Mouse (Mus musculus): ENCODE results near the gene 1300017J02Rik. TPM values are rescaled to one million over a fixed set of nuclear protein-coding genes. Genes with fewer than 3 reads are reported as not detected.
A peak's percentile ranks its signal among the peaks of the same experiment; 100 is the strongest.
"Not testable (repeated sequence)": the region's sequence is repeated elsewhere in the genome, so short reads cannot be mapped to it uniquely, and the experiment has no call there.

The 1300017J02Rik gene
- polyA plus RNA-seq (2012; ENCODE audit: insufficient read depth, insufficient read length, missing spikeins) = not detected in 2 replicates

- Histone ChIP-seq H3K4me3 (ENCODE audit: insufficient read depth, low read depth, low read length) (peak within 1 kb of the TSS; percentile 97), H3K27ac (replicated peaks; ENCODE audit: low read depth, low read length) (peak within 1 kb of the TSS; percentile 93), H3K4me1 (ENCODE audit: control insufficient read depth, insufficient read depth, insufficient read length, low read length) (no peaks in the 10 kb centered on the region)
Measured at GRCm38 (mm10) chr9:103304927-103305326, at the start of gene 1300017J02Rik, which contains the start of gene Topbp1. 1300017J02Rik (minus strand) TSS chr9:103305082. Topbp1 (plus strand) TSS chr9:103305215.

- H3K4me3 ChIP-seq (ENCODE audit: insufficient read depth, low read depth, low read length); H3K27ac ChIP-seq (replicated peaks; ENCODE audit: low read depth, low read length); H3K4me1 ChIP-seq (ENCODE audit: control insufficient read depth, insufficient read depth, insufficient read length, low read length): not testable (repeated sequence)
Measured at GRCm38 (mm10) chr9:103353500-103354260, 48.8 kb upstream of the 1300017J02Rik start.

- no peak overlapping the region for H3K4me3 ChIP-seq (ENCODE audit: insufficient read depth, low read depth, low read length)
- H3K4me1 ChIP-seq (ENCODE audit: control insufficient read depth, insufficient read depth, insufficient read length, low read length) = peaks cover 3% of the 10 kb centered on the region; the same call in 1 of the 2 replicates
- H3K27ac ChIP-seq (replicated peaks; ENCODE audit: low read depth, low read length) = no peak overlapping the region
Measured at GRCm38 (mm10) chr9:103348791-103349190, 43.9 kb upstream of the 1300017J02Rik start.

- peaks cover 3% of the 10 kb centered on the region; the same call in 1 of the 2 replicates for H3K4me1 ChIP-seq (ENCODE audit: control insufficient read depth, insufficient read depth, insufficient read length, low read length)
- H3K27ac ChIP-seq (replicated peaks; ENCODE audit: low read depth, low read length) = no peak overlapping the region
- no peak overlapping the region for H3K4me3 ChIP-seq (ENCODE audit: insufficient read depth, low read depth, low read length)
Measured at GRCm38 (mm10) chr9:103347996-103348490, 43.2 kb upstream of the 1300017J02Rik start.

GRCm38 (mm10) chr9:103347045-103347444, 42.2 kb upstream of the 1300017J02Rik start:
- Histone ChIP-seq H3K27ac (replicated peaks; ENCODE audit: low read depth, low read length) (no peak overlapping the region), H3K4me1 (ENCODE audit: control insufficient read depth, insufficient read depth, insufficient read length, low read length) (peaks cover 3% of the 10 kb centered on the region; the same call in 1 of the 2 replicates), H3K4me3 (ENCODE audit: insufficient read depth, low read depth, low read length) (no peak overlapping the region)

- no peaks in the 10 kb centered on the region for H3K4me1 ChIP-seq (ENCODE audit: control insufficient read depth, insufficient read depth, insufficient read length, low read length)
- H3K4me3 ChIP-seq (ENCODE audit: insufficient read depth, low read depth, low read length) = no peak overlapping the region
- no peak overlapping the region for H3K27ac ChIP-seq (replicated peaks; ENCODE audit: low read depth, low read length)
Measured at GRCm38 (mm10) chr9:103336912-103337311, 32.0 kb upstream of the 1300017J02Rik start.

GRCm38 (mm10) chr9:103332663-103333062, 27.8 kb upstream of the 1300017J02Rik start:
- H3K4me3 ChIP-seq (ENCODE audit: insufficient read depth, low read depth, low read length) = no peak overlapping the region
- no peaks in the 10 kb centered on the region for H3K4me1 ChIP-seq (ENCODE audit: control insufficient read depth, insufficient read depth, insufficient read length, low read length)
- no peak overlapping the region for H3K27ac ChIP-seq (replicated peaks; ENCODE audit: low read depth, low read length)

GRCm38 (mm10) chr9:103326449-103326848, 21.6 kb upstream of the 1300017J02Rik start:
- Histone ChIP-seq H3K4me3 (ENCODE audit: insufficient read depth, low read depth, low read length) (no peak overlapping the region), H3K27ac (replicated peaks; ENCODE audit: low read depth, low read length) (no peak overlapping the region), H3K4me1 (ENCODE audit: control insufficient read depth, insufficient read depth, insufficient read length, low read length) (no peaks in the 10 kb centered on the region)

GRCm38 (mm10) chr9:103324678-103325077, 19.8 kb upstream of the 1300017J02Rik start:
- no peak overlapping the region for H3K27ac ChIP-seq (replicated peaks; ENCODE audit: low read depth, low read length)
- H3K4me3 ChIP-seq (ENCODE audit: insufficient read depth, low read depth, low read length) = no peak overlapping the region
- no peaks in the 10 kb centered on the region for H3K4me1 ChIP-seq (ENCODE audit: control insufficient read depth, insufficient read depth, insufficient read length, low read length)

- no peak overlapping the region for H3K4me3 ChIP-seq (ENCODE audit: insufficient read depth, low read depth, low read length)
- H3K27ac ChIP-seq (replicated peaks; ENCODE audit: low read depth, low read length) = no peak overlapping the region
- no peaks in the 10 kb centered on the region for H3K4me1 ChIP-seq (ENCODE audit: control insufficient read depth, insufficient read depth, insufficient read length, low read length)
Measured at GRCm38 (mm10) chr9:103309832-103310231, 5.0 kb upstream of the 1300017J02Rik start.

GRCm38 (mm10) chr9:103305332-103306041, 605 bp upstream of the 1300017J02Rik start:
- H3K27ac ChIP-seq (replicated peaks; ENCODE audit: low read depth, low read length) = no peak overlapping the region

GRCm38 (mm10) chr9:103302666-103303065, 2.2 kb downstream of the 1300017J02Rik start:
- no peaks in the 10 kb centered on the region for H3K4me1 ChIP-seq (ENCODE audit: control insufficient read depth, insufficient read depth, insufficient read length, low read length)
- no peak overlapping the region for H3K4me3 ChIP-seq (ENCODE audit: insufficient read depth, low read depth, low read length)
- no peak overlapping the region for H3K27ac ChIP-seq (replicated peaks; ENCODE audit: low read depth, low read length)

More at GRCm38 (mm10) chr9:103305332-103306041, 605 bp upstream of the 1300017J02Rik start:
- H3K4me1 ChIP-seq (ENCODE audit: control insufficient read depth, insufficient read depth, insufficient read length, low read length) = no peaks in the 10 kb centered on the region
- H3K4me3 ChIP-seq (ENCODE audit: insufficient read depth, low read depth, low read length) = peak overlapping the region; percentile 74

- Histone ChIP-seq H3K4me1 (ENCODE audit: control insufficient read depth, insufficient read depth, insufficient read length, low read length) (no peaks in the 10 kb centered on the region), H3K4me3 (ENCODE audit: insufficient read depth, low read depth, low read length) (no peak overlapping the region), H3K27ac (replicated peaks; ENCODE audit: low read depth, low read length) (no peak overlapping the region)
Measured at GRCm38 (mm10) chr9:103302239-103302638, 2.6 kb downstream of the 1300017J02Rik start.

GRCm38 (mm10) chr9:103301086-103301485, 3.8 kb downstream of the 1300017J02Rik start:
- no peaks in the 10 kb centered on the region for H3K4me1 ChIP-seq (ENCODE audit: control insufficient read depth, insufficient read depth, insufficient read length, low read length)
- H3K4me3 ChIP-seq (ENCODE audit: insufficient read depth, low read depth, low read length) = no peak overlapping the region
- no peak overlapping the region for H3K27ac ChIP-seq (replicated peaks; ENCODE audit: low read depth, low read length)

- no peaks in the 10 kb centered on the region for H3K4me1 ChIP-seq (ENCODE audit: control insufficient read depth, insufficient read depth, insufficient read length, low read length)
- H3K27ac ChIP-seq (replicated peaks; ENCODE audit: low read depth, low read length) = no peak overlapping the region
- H3K4me3 ChIP-seq (ENCODE audit: insufficient read depth, low read depth, low read length) = no peak overlapping the region
Measured at GRCm38 (mm10) chr9:103294507-103294906, 10.4 kb downstream of the 1300017J02Rik start.
